Mouse (Mus musculus) myocyte (in vitro differentiated cells): Measurements from ENCODE around the gene Stxbp3.

ENCODE experiments used
- E2F4 ChIP-seq: IDR thresholded peaks from one replicate; pipeline ENCODE4 v1.6.1; 2011; ENCODE audit warnings: mild to moderate bottlenecking, control low read depth, moderate library complexity; ENCODE audit not compliant: insufficient read depth
- MAX ChIP-seq: IDR thresholded peaks from one replicate; pipeline ENCODE4 v1.6.1; 2011; ENCODE audit warnings: low read depth, mild to moderate bottlenecking, control low read depth
- MYOG ChIP-seq, 3 experiments: IDR thresholded peaks; one replicate each; pipeline ENCODE4 v1.6.1; 2011; ENCODE audit warnings: control low read depth in 2 of 3, low read depth in 2 of 3, mild to moderate bottlenecking in 2 of 3; ENCODE audit not compliant: insufficient read length in 2 of 3, control insufficient read depth in 1 of 3, insufficient read depth in 1 of 3
- POLR2A ChIP-seq: IDR thresholded peaks from one replicate; pipeline ENCODE4 v1.6.1; 2011; ENCODE audit warnings: low read depth, mild to moderate bottlenecking, control low read depth, moderate library complexity; ENCODE audit not compliant: insufficient read length
- POLR2AphosphoS2 ChIP-seq: IDR thresholded peaks from one replicate; pipeline ENCODE4 v1.6.1; 2011; ENCODE audit warnings: low read depth, control low read depth; ENCODE audit not compliant: insufficient read length
- REST ChIP-seq: IDR thresholded peaks from one replicate; pipeline ENCODE4 v1.6.1; 2011; ENCODE audit warnings: mild to moderate bottlenecking, control low read depth, moderate library complexity; ENCODE audit not compliant: insufficient read depth, insufficient read length
- TCF12 ChIP-seq: IDR thresholded peaks from one replicate; pipeline ENCODE4 v1.6.1; 2011; ENCODE audit warnings: mild to moderate bottlenecking, control low read depth; ENCODE audit not compliant: poor library complexity, insufficient read depth, severe bottlenecking
- USF1 ChIP-seq: IDR thresholded peaks from one replicate; pipeline ENCODE4 v1.6.1; 2011; ENCODE audit warnings: low read depth, mild to moderate bottlenecking, control low read depth, moderate library complexity

- TF ChIP-seq MYOG (IDR thresholded peaks at IDR 0.05; ENCODE audit: control insufficient read depth in 1 of 3, insufficient read depth in 1 of 3, insufficient read length in 2 of 3, low read depth in 2 of 3) = no peak
- TF ChIP-seq POLR2A = no peak
- TF ChIP-seq MAX = no peak
- no peak for TF ChIP-seq USF1
- no peak for TF ChIP-seq POLR2AphosphoS2
- TF ChIP-seq TCF12 = no peak
- no peak for TF ChIP-seq E2F4
- TF ChIP-seq REST = no peak
Observed at GRCm38 (mm10) chr3:108889908-108890307, 49.6 kb upstream of the Stxbp3 start, which contains the start of gene Fndc7.
